Mouse (Mus musculus): ENCODE data around the gene Lamc1. TPM values are rescaled to one million over a fixed set of nuclear protein-coding genes. Genes with fewer than 3 reads are reported as not detected.
"Not testable (repeated sequence)": the region's sequence is repeated elsewhere in the genome, so short reads cannot be mapped to it uniquely, and the experiment has no call there.

Lamc1 gene
- total RNA-seq, 2 experiments from 2014 or later = 40.8 to 46.8 TPM

- DNase-seq (ENCODE audit: low spot score in 2 of 2); intact Hi-C loops (cut with DNase I): not testable (repeated sequence)
Observed at GRCm38 (mm10) chr1:153335451-153335850, 2.9 kb upstream of the Lamc1 start.

DNA sequence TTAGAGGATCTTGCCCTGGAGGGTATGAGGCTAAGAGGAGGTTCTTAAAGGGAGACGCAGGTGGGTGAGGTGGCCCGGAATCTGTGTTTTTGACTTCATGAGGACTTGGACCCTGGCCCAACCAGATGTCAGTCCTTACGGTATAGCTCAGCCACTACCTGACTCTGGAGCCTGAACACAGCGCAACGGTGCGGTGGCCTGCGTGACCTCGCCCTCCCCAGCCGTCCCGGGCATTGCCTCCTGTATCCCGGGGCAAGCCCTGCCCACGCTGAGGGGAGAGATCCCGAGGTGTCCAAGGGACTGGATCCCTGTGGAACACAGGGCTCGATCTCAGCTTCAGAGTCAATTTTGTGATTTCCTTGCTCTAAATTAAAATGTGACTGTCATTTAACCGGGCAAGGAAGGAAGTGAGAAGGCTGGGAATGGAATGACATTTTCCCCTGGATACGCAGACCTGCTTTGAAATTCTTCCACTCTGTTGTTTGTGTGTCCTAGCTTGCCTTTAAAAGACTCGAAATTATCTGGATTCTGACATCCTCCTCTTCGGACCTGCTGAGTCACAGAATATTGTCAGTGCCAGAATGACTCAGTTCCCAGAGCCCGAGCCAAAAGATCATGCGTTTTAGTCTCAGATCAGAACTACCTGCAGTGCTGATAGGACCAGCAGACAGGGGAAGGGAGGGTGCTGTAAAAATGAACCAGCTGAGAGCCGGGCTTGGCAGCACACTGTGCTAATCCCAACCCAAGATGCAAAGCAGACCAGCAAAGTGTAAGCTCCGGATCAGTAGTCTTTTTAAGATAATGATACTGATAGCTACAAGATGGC, 923 bp upstream of the Lamc1 start:
- intact Hi-C loops (cut with DNase I) = no loop called here
- DNase-seq (ENCODE audit: low spot score in 2 of 2) = peak in 1 of 2 experiments; percentile 53

- peak; percentile 36 to 39 for DNase-seq (ENCODE audit: low spot score in 2 of 2)
- intact Hi-C loops (cut with DNase I) = loop anchor here (2.0 kb wide), 1 partner anchor 55 kb away; no protein-coding TSS in a partner anchor
Observed at GRCm38 (mm10) chr1:153331796-153332443, 666 bp downstream of the Lamc1 start.

DNA sequence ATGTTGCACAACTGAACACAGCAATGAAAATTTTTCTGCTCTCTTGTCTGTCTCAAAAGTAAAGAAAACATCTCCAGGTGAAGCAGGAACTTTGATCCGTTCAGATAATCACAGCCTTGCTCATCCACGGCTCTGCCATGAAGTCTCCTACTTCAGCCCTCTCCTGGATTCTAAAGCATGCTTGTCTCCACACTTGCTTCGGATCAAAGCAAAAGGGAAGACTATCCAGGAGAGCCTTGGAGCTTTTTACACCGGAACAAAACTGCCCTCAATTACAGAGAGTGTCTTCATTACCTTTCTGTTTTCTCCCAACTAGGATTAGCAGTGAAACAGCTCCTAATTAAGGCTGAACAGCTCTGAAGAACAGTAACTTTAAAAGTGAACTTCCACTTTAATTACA, 1.4 kb downstream of the Lamc1 start:
- intact Hi-C loops (cut with DNase I) = loop anchor here (2.0 kb wide), 1 partner anchor 56 kb away; no protein-coding TSS in a partner anchor
- DNase-seq (ENCODE audit: low spot score in 2 of 2) = no peak

- no peak for DNase-seq (ENCODE audit: low spot score in 2 of 2)
- intact Hi-C loops (cut with DNase I) = loop anchor here (10.0 kb wide), 1 partner anchor 65 kb away; no protein-coding TSS in a partner anchor
Observed at GRCm38 (mm10) chr1:153329306-153329705, 3.3 kb downstream of the Lamc1 start.

DNA sequence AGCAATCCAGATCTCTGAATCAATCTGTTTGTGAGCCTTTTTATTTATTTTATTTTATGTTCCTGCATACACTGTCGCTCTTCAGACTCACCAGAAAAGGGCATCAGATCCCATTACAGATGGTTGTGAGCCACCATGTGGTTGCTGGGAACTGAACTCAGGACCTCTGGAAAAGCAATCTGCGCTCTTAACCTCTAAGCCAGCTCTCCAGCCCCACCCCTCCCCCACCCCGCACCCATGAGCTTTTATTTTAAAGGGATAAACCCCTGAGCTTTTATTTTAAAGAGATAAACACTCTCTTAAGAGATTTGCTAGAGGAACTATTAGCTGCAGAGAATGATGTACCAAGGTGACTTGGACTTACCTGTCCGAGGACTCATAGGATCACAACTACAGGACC, 5.5 kb downstream of the Lamc1 start:
- intact Hi-C loops (cut with DNase I) = loop anchor here (10.0 kb wide), 1 partner anchor 62 kb away; no protein-coding TSS in a partner anchor
- no peak for DNase-seq (ENCODE audit: low spot score in 2 of 2)

DNA sequence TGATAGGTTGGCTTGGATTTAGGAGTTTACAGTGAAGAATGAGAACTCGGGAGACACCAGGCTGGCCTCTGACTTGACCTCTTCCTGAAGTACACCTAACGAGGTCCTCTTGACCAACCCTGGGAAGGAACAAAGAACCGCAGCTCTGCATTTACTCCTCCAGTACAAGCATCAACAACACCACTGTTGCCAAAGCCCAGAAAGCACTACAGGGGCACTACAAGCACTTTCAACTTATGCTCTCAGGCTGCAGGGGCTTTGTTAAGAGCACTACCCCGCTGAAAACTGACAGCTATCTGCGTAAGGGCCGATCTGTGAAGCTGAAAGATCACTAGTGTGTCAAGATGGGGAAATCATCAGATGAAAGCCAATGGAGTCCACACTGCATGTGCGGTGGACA, 6.4 kb downstream of the Lamc1 start:
- intact Hi-C loops (cut with DNase I) = loop anchor here (10.0 kb wide), 1 partner anchor 61 kb away; no protein-coding TSS in a partner anchor
- no peak for DNase-seq (ENCODE audit: low spot score in 2 of 2)

- intact Hi-C loops (cut with DNase I) = loop anchor here (10.0 kb wide), 1 partner anchor 57 kb away; no protein-coding TSS in a partner anchor
Observed at GRCm38 (mm10) chr1:153321404-153321803, 11.2 kb downstream of the Lamc1 start.

GRCm38 (mm10) chr1:153320554-153321147, 11.9 kb downstream of the Lamc1 start:
- intact Hi-C loops (cut with DNase I) = loop anchor here (10.0 kb wide), 1 partner anchor 56 kb away; no protein-coding TSS in a partner anchor
- DNase-seq (ENCODE audit: low spot score in 2 of 2) = no peak

More at GRCm38 (mm10) chr1:153321404-153321803, 11.2 kb downstream of the Lamc1 start:
- DNase-seq (ENCODE audit: low spot score in 2 of 2) = no peak

GRCm38 (mm10) chr1:153320121-153320520, 12.5 kb downstream of the Lamc1 start:
- intact Hi-C loops (cut with DNase I) = loop anchor here (10.0 kb wide), 1 partner anchor 55 kb away; no protein-coding TSS in a partner anchor
- DNase-seq (ENCODE audit: low spot score in 2 of 2) = no peak

GRCm38 (mm10) chr1:153318741-153319140, 13.8 kb downstream of the Lamc1 start:
- DNase-seq (ENCODE audit: low spot score in 2 of 2) = no peak
- intact Hi-C loops (cut with DNase I) = no loop called here

GRCm38 (mm10) chr1:153318287-153318686, 14.3 kb downstream of the Lamc1 start:
- no peak for DNase-seq (ENCODE audit: low spot score in 2 of 2)
- intact Hi-C loops (cut with DNase I) = no loop called here

- intact Hi-C loops (cut with DNase I) = no loop called here
- DNase-seq (ENCODE audit: low spot score in 2 of 2) = no peak
Observed at GRCm38 (mm10) chr1:153317486-153318260, 14.9 kb downstream of the Lamc1 start.

DNA sequence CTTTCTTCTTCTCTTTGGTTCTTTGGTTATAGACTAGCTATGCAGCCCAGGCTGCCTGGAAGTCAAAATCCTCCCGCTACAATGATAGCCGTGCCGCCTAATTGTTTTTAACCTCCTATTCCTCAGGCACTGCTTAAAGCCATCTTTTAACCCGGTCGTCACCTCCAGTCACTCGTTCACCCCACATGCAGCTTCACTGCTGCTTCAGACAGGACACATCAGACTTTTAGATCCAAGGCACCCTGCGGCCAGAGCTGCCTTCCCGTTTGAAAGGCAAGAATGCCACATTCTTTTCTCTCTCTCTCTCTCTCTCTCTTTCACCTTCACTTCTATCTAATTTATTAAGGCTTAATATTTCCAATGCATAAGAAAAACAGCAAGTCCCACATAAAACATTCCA, 15.6 kb downstream of the Lamc1 start:
- intact Hi-C loops (cut with DNase I) = no loop called here
- DNase-seq (ENCODE audit: low spot score in 2 of 2) = no peak

DNA sequence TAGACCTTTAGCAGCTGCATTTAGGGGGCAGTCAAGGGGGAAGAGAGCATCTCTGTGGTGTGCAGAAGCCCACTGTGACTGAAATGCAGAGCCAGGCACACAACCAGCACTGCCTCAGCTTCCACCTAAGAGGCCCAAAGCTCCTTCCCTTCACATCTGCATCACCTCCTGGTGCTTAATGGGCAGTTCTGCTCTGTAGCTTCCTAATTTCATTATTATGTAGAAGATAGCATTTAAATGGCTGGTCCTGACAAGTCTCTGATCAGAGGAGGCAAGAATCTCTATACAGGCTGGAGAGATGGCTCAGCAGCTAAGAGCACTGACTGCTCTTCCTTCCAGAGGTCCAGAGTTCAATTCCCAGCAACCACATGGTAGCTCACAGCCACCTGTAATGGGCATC, 16.3 kb downstream of the Lamc1 start:
- intact Hi-C loops (cut with DNase I) = no loop called here
- no peak for DNase-seq (ENCODE audit: low spot score in 2 of 2)

DNA sequence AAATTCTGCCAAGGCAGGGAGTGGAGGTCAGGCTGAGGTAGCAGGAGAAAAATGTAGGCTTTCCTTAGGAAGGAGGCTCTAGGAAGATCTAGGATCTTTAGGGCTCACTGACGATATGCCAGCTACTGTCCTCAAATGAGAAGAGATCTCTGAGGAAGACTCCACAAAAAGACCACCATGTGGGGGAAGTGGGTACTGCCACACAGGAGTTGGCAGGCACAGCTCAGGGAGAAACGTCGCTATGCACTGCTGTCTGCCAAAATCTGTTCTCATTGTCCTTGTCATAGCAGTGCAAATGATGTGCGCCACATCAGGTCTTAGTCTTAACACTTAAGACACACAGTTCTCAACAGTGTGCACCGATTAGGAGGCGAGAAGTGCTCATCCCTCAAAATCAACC, 17.5 kb downstream of the Lamc1 start:
- no peak for DNase-seq (ENCODE audit: low spot score in 2 of 2)
- intact Hi-C loops (cut with DNase I) = no loop called here

- no peak for DNase-seq (ENCODE audit: low spot score in 2 of 2)
- intact Hi-C loops (cut with DNase I) = no loop called here
Observed at GRCm38 (mm10) chr1:153312992-153313391, 19.6 kb downstream of the Lamc1 start.

- no peak for DNase-seq (ENCODE audit: low spot score in 2 of 2)
- intact Hi-C loops (cut with DNase I) = no loop called here
Observed at GRCm38 (mm10) chr1:153310190-153310589, 22.4 kb downstream of the Lamc1 start.

DNA sequence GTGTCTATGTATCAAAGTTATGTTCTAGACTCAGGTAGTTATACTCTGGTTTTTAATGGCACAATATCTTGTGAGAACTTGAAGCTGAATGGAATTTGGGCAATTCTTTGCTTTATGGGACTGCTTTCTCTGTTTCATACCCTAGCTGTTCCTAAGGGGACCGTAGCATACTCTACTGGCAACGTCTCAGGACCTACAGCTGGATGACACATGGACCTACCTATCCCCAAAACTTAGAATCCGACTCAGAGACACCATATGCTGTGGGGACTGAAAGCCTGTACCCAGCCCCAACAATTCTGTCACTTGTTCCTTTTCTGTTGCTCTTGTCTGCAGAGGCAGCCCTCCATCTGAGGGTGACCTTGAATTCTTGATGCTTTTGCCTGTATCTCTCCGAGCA, 23.3 kb downstream of the Lamc1 start:
- intact Hi-C loops (cut with DNase I) = loop anchor here (2.0 kb wide), 1 partner anchor 129 kb away; no protein-coding TSS in a partner anchor

More for the DNA sequence above, 23.3 kb downstream of the Lamc1 start:
- no peak for DNase-seq (ENCODE audit: low spot score in 2 of 2)

Data from left cerebral cortex, postnatal 14 days (tissue).